Mouse (Mus musculus) erythroblast, adult 5-6 weeks (primary cell): ENCODE results near the gene Aamp. TPM values are rescaled to one million over a fixed set of nuclear protein-coding genes. Genes with fewer than 3 reads are reported as not detected.

Source experiments
- ATAC-seq: replicated peaks from 2 replicates; pipeline ENCODE4 v1.8.0; 2016; ENCODE audit warnings: moderate number of reproducible peaks, mild to moderate bottlenecking, moderate TSS enrichment, inconsistent platforms; ENCODE audit not compliant: poor library complexity, low FRiP score, severe bottlenecking
- total RNA-seq, 2 experiments: library from RNA; stranded (forward) in 1 of 2; stranded (reverse) in 1 of 2; fragments of 150-400 nt in 1 of 2; fragments of 200-764, 138-1000 nt in 1 of 2; gene quantifications; 2 replicates each; pipeline versions ENCODE4 v1.2.3 to v1.2.4; 2015 to 2017; ENCODE audit warnings: low replicate concordance in 2 of 2

The Aamp gene
- total RNA-seq, 2 experiments from 2014 or later: 4.6 to 27.6 TPM

- ATAC-seq: peak; percentile 4
Measured at GRCm38 (mm10) chr1:74283686-74284463, 663 bp downstream of the Aamp start.

- ATAC-seq: no peak
Measured at GRCm38 (mm10) chr1:74282896-74283625, 1.5 kb downstream of the Aamp start.

GRCm38 (mm10) chr1:74281886-74282285, 2.7 kb downstream of the Aamp start:
- ATAC-seq: no peak

GRCm38 (mm10) chr1:74281372-74281771, 3.2 kb downstream of the Aamp start:
- no peak for ATAC-seq

- no peak for ATAC-seq
Measured at GRCm38 (mm10) chr1:74280591-74281325, 3.8 kb downstream of the Aamp start.

GRCm38 (mm10) chr1:74278988-74279387, 5.5 kb downstream of the Aamp start:
- no peak for ATAC-seq

GRCm38 (mm10) chr1:74278538-74278937, 6.0 kb downstream of the Aamp start, which contains the start of gene Gpbar1:
TSS of gene Gpbar1 (plus strand) at chr1:74278550.
- ATAC-seq: no peak

- ATAC-seq: no peak
Measured at GRCm38 (mm10) chr1:74277883-74278537, 6.5 kb downstream of the Aamp start.

GRCm38 (mm10) chr1:74277041-74277440, 7.5 kb downstream of the Aamp start:
- no peak for ATAC-seq

- no peak for ATAC-seq
Measured at GRCm38 (mm10) chr1:74275015-74275414, 9.5 kb downstream of the Aamp start.

GRCm38 (mm10) chr1:74271659-74272058, 12.9 kb downstream of the Aamp start:
- ATAC-seq: no peak

- ATAC-seq: no peak
Measured at GRCm38 (mm10) chr1:74268750-74269149, 15.8 kb downstream of the Aamp start.

GRCm38 (mm10) chr1:74262510-74262909, 22.0 kb downstream of the Aamp start:
- no peak for ATAC-seq

GRCm38 (mm10) chr1:74256782-74257181, 27.8 kb downstream of the Aamp start:
- ATAC-seq: no peak

GRCm38 (mm10) chr1:74255704-74256345, 28.7 kb downstream of the Aamp start:
- ATAC-seq: no peak

- ATAC-seq: no peak
Measured at GRCm38 (mm10) chr1:74250096-74250495, 34.4 kb downstream of the Aamp start.

- no peak for ATAC-seq
Measured at GRCm38 (mm10) chr1:74249331-74249980, 35.1 kb downstream of the Aamp start.

GRCm38 (mm10) chr1:74248799-74249198, 35.7 kb downstream of the Aamp start:
- ATAC-seq: no peak

GRCm38 (mm10) chr1:74245525-74245924, 39.0 kb downstream of the Aamp start:
- no peak for ATAC-seq
